Mouse (Mus musculus) CH12.LX (cell line): Measurements from ENCODE around the gene Adamtsl5. TPM values are rescaled to one million over a fixed set of nuclear protein-coding genes. Genes with fewer than 3 reads are reported as not detected.

Source experiments
- DNase-seq: peaks from one replicate; pipeline ENCODE4 v3.0.0-alpha.2; 2013; ENCODE audit errors: extremely low read depth
- H3K27ac ChIP-seq: 2 replicates; pipeline ENCODE4 v1.5.1; 2012; ENCODE audit warnings: low read depth, mild to moderate bottlenecking, control low read depth, moderate library complexity; ENCODE audit not compliant: insufficient read depth
- H3K27me3 ChIP-seq: replicated peaks from 2 replicates; pipeline ENCODE3; 2012; ENCODE audit warnings: inconsistent platforms
- H3K36me3 ChIP-seq, 2 experiments: replicated peaks in 1 of 2; 2 replicates each; pipeline versions ENCODE3 to v1.6.1; 2012; ENCODE audit warnings: inconsistent platforms in 1 of 2, low read length in 1 of 2, mild to moderate bottlenecking in 1 of 2, mixed read lengths in 1 of 2, moderate library complexity in 1 of 2; ENCODE audit not compliant: control insufficient read depth in 1 of 2, insufficient read depth in 1 of 2
- H3K4me1 ChIP-seq, 2 experiments: 2 replicates each; pipeline ENCODE4 v1.6.1; 2012; ENCODE audit warnings: inconsistent platforms in 1 of 2, moderate library complexity in 1 of 2; ENCODE audit not compliant: insufficient read depth in 2 of 2, control insufficient read depth in 1 of 2
- H3K4me2 ChIP-seq: 2 replicates; pipeline ENCODE4 v1.6.1; 2012; ENCODE audit warnings: low read depth, mild to moderate bottlenecking, control low read depth; ENCODE audit not compliant: poor library complexity, insufficient read depth, severe bottlenecking
- H3K4me3 ChIP-seq, 3 experiments: fragments of 150-350 bp in 1 of 3; sonication (generic) in 1 of 3; replicated peaks in 1 of 3; 2 replicates each; pipeline versions ENCODE3 to v1.5.1; 2011 to 2012; ENCODE audit warnings: low read depth in 2 of 3, low read length in 2 of 3, mild to moderate bottlenecking in 2 of 3, moderate library complexity in 2 of 3, control low read depth in 1 of 3, improper control_type of control experiment in 1 of 3, inconsistent platforms in 1 of 3, mixed read lengths in 1 of 3; ENCODE audit not compliant: poor library complexity in 1 of 3
- H3K79me2 ChIP-seq: replicated peaks from 2 replicates; pipeline ENCODE4 v1.6.1; 2012; ENCODE audit warnings: mild to moderate bottlenecking, moderate library complexity; ENCODE audit not compliant: control insufficient read depth, poor library complexity, insufficient read depth, severe bottlenecking; ENCODE audit errors: extremely low read depth
- H3K9ac ChIP-seq: 2 replicates; pipeline ENCODE4 v1.6.1; 2012; ENCODE audit warnings: low read depth, mild to moderate bottlenecking, control low read depth, moderate library complexity; ENCODE audit not compliant: insufficient read depth
- H3K9me3 ChIP-seq: replicated peaks from 2 replicates; pipeline ENCODE3; 2012; ENCODE audit warnings: low read length, inconsistent platforms, mixed read lengths
- CHD1 ChIP-seq: IDR thresholded peaks from 2 replicates; pipeline ENCODE4 v1.6.1; 2012; ENCODE audit warnings: low read depth, low read length, improper control_type of control experiment, inconsistent platforms
- CHD2 ChIP-seq: IDR thresholded peaks from 2 replicates; pipeline ENCODE4 v1.6.1; 2011; ENCODE audit warnings: low read length, improper control_type of control experiment
- E2F4 ChIP-seq: IDR thresholded peaks from 2 replicates; pipeline ENCODE4 v1.6.1; 2011; ENCODE audit warnings: low read depth, low read length, improper control_type of control experiment; ENCODE audit not compliant: insufficient replicate concordance
- EP300 ChIP-seq: IDR thresholded peaks from 2 replicates; pipeline ENCODE4 v1.6.1; 2011; ENCODE audit warnings: low read length, improper control_type of control experiment
- ETS1 ChIP-seq: conservative IDR thresholded peaks from 2 replicates; pipeline ENCODE4 v1.6.1; 2012; ENCODE audit warnings: low read depth, mild to moderate bottlenecking, inconsistent platforms, low read length, improper control_type of control experiment, moderate library complexity
- IRF4 ChIP-seq: IDR thresholded peaks from 2 replicates; pipeline ENCODE4 v1.6.1; 2014; ENCODE audit warnings: low read depth, mild to moderate bottlenecking, inconsistent platforms, low read length, improper control_type of control experiment
- MAFK ChIP-seq: IDR thresholded peaks from 2 replicates; pipeline ENCODE4 v1.6.1; 2011; ENCODE audit warnings: low read length, improper control_type of control experiment; ENCODE audit not compliant: insufficient replicate concordance
- MXI1 ChIP-seq: IDR thresholded peaks from 2 replicates; pipeline ENCODE4 v1.6.1; 2011; ENCODE audit warnings: mild to moderate bottlenecking, low read depth, low read length, improper control_type of control experiment
- MYC ChIP-seq: IDR thresholded peaks from 2 replicates; pipeline ENCODE4 v1.6.1; 2011; ENCODE audit warnings: low read depth, mild to moderate bottlenecking, improper control_type of control experiment, low read length
- NELFE ChIP-seq: IDR thresholded peaks from 2 replicates; pipeline ENCODE4 v1.6.1; 2011; ENCODE audit warnings: low read depth, low read length, improper control_type of control experiment
- SIN3A ChIP-seq: IDR thresholded peaks from 2 replicates; pipeline ENCODE4 v1.6.1; 2012; ENCODE audit warnings: low read length, improper control_type of control experiment, inconsistent platforms
- UBTF ChIP-seq: IDR thresholded peaks from 2 replicates; pipeline ENCODE4 v1.6.1; 2012; ENCODE audit warnings: low read depth, mild to moderate bottlenecking, inconsistent platforms, low read length, improper control_type of control experiment, moderate library complexity
- USF1 ChIP-seq: IDR thresholded peaks from 2 replicates; pipeline ENCODE4 v1.6.1; 2014; ENCODE audit warnings: low read depth, mild to moderate bottlenecking, inconsistent platforms, low read length, improper control_type of control experiment
- ZMIZ1 ChIP-seq: IDR thresholded peaks from 2 replicates; pipeline ENCODE4 v1.6.1; 2012; ENCODE audit warnings: low read depth, mild to moderate bottlenecking, inconsistent platforms, low read length, improper control_type of control experiment
- dilution Hi-C: fragments of 300-500 bp; cut with MboI; formaldehyde crosslinking; loops from 2 replicates; pipeline ENCODE4 v1.14.3; 2020; ENCODE audit warnings: low sequenced_read_pairs; ENCODE audit not compliant: extremely low pct_unique_long_range_greater_than_20kb, extremely low pct_ligation_motif_present
- in situ Hi-C: fragments of 300-500 bp; cut with MboI; formaldehyde crosslinking; loops from 3 replicates; pipeline ENCODE4 v1.14.3; 2019; ENCODE audit warnings: low sequenced_read_pairs, low pct_ligation_motif_present, low pct_unique_long_range_greater_than_20kb, mixed read lengths
- polyA plus RNA-seq: library from polyadenylated mRNA; unstranded; fragments of >175 nt; gene quantifications from 2 replicates; pipeline ENCODE4 v1.2.1, GENCODE M21; 2012; ENCODE audit warnings: low read depth; ENCODE audit not compliant: insufficient read length
- total RNA-seq, 2 experiments: library from RNA; depleted of rRNA; stranded (reverse); fragments of 300-350 nt in 1 of 2; fragments of >200 nt in 1 of 2; gene quantifications; 2 replicates each; pipeline ENCODE4 v1.2.3; 2012 to 2014

Adamtsl5 gene
- total and polyA plus RNA-seq, 3 experiments = 0.16 to 0.55 (median 0.27) TPM

- H3K4me2 ChIP-seq = peak overlapping the region; percentile 30; the same call in 1 of the 2 replicates
- in situ Hi-C loops = no loop called here
These were observed 45.7 kb downstream of the Adamtsl5 start for GRCm38 (mm10) chr10:80302471-80302881.

DNA sequence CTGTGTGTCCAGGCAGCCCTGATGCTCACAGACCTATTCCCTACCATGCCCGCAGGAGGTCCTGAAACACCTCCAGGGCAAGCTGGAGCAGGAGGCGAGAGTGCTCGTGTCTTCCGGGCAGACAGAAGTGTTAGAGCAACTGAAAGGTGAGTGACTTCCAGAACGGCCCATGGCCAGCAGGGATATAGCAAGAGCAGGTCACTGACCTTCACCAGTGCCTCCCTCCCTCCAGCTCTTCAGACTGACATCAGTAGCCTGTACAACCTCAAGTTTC, 46.2 kb downstream of the Adamtsl5 start:
- H3K9me3 ChIP-seq = no peaks in the 10 kb centered on the region
- no peak for DNase-seq
- dilution Hi-C loops = no loop called here
- H3K27ac ChIP-seq = no peak overlapping the region
- in situ Hi-C loops = no loop called here
- no peak overlapping the region for H3K9ac ChIP-seq
- H3K4me2 ChIP-seq = peak overlapping the region; percentile 30; the same call in 1 of the 2 replicates
- H3K36me3 ChIP-seq = no peaks in the 10 kb centered on the region
- TF ChIP-seq E2F4 = no peak
- TF ChIP-seq UBTF = no peak
- no peak for TF ChIP-seq MYC
- no peak for TF ChIP-seq IRF4
- no peak for TF ChIP-seq ETS1
- TF ChIP-seq SIN3A = no peak
- TF ChIP-seq MAFK = no peak
- TF ChIP-seq CHD1 = no peak
- no peak overlapping the region for H3K4me3 ChIP-seq
- no peaks in the 10 kb centered on the region for H3K79me2 ChIP-seq
- peaks cover 71% of the 10 kb centered on the region for H3K27me3 ChIP-seq
- peaks cover 0 to 10% of the 10 kb centered on the region in 2 experiments; a peak in 3 of 4 replicates for H3K4me1 ChIP-seq

More at GRCm38 (mm10) chr10:80302471-80302881, 45.7 kb downstream of the Adamtsl5 start:
- Histone ChIP-seq H3K27me3 (peaks cover 75% of the 10 kb centered on the region), H3K27ac (no peak overlapping the region), H3K9ac (no peak overlapping the region), H3K9me3 (no peaks in the 10 kb centered on the region), H3K79me2 (no peaks in the 10 kb centered on the region), H3K4me1 (peaks cover 0 to 9% of the 10 kb centered on the region in 2 experiments; a peak in 3 of 4 replicates), H3K4me3 (no peak overlapping the region), H3K36me3 (no peaks in the 10 kb centered on the region)
- TF ChIP-seq EP300 = no peak
- TF ChIP-seq MXI1 = no peak
- no peak for TF ChIP-seq CHD2
- no peak for TF ChIP-seq USF1
- no peak for TF ChIP-seq NELFE
- TF ChIP-seq ZMIZ1 = no peak
- TF ChIP-seq ETS1 = no peak
- TF ChIP-seq, all 38 proteins: peak for 0
- dilution Hi-C loops = no loop called here
- no peak for DNase-seq
